Mouse (Mus musculus) T-helper 17 cell (primary cell): Measurements from ENCODE around the gene Sema3c.
"Not testable (repeated sequence)": the region's sequence is repeated elsewhere in the genome, so short reads cannot be mapped to it uniquely, and the experiment has no call there.

ENCODE experiments used
- in situ Hi-C, 2 experiments: fragments of 300-600 bp; cut with MboI, MseI; formaldehyde crosslinking; loops; 1 replicate in 1 of 2; 2 replicates in 1 of 2; pipeline ENCODE4 v1.15.1; 2025; ENCODE audit warnings: high pct_unique_total_duplicates in 2 of 2

The Sema3c gene

GRCm38 (mm10) chr5:17573694-17574380 is at the start of gene Sema3c:
TSS of gene Sema3c (plus strand) at chr5:17574281.
- in situ Hi-C loops = no loop called here

- in situ Hi-C loops = not testable (repeated sequence)
Measured at GRCm38 (mm10) chr5:17531165-17531564, 42.9 kb upstream of the Sema3c start.

- in situ Hi-C loops = no loop called here
Measured at GRCm38 (mm10) chr5:17543141-17543540, 30.9 kb upstream of the Sema3c start.

GRCm38 (mm10) chr5:17544904-17545449 is 29.1 kb upstream of the Sema3c start:
- in situ Hi-C loops = no loop called here

GRCm38 (mm10) chr5:17551693-17552092 is 22.4 kb upstream of the Sema3c start:
- in situ Hi-C loops = no loop called here

- in situ Hi-C loops = no loop called here
Measured at GRCm38 (mm10) chr5:17556073-17556473, 18.0 kb upstream of the Sema3c start.

GRCm38 (mm10) chr5:17556715-17557265 is 17.3 kb upstream of the Sema3c start:
- in situ Hi-C loops = no loop called here

GRCm38 (mm10) chr5:17571571-17571970 is 2.5 kb upstream of the Sema3c start:
- in situ Hi-C loops = no loop called here

- in situ Hi-C loops = no loop called here
Measured at GRCm38 (mm10) chr5:17574413-17575182, 517 bp downstream of the Sema3c start.

- in situ Hi-C loops = no loop called here
Measured at GRCm38 (mm10) chr5:17575183-17575495, 1.1 kb downstream of the Sema3c start.

- in situ Hi-C loops = no loop called here
Measured at GRCm38 (mm10) chr5:17576069-17576468, 2.0 kb downstream of the Sema3c start.

GRCm38 (mm10) chr5:17582047-17582515 is 8.0 kb downstream of the Sema3c start:
- in situ Hi-C loops = no loop called here

GRCm38 (mm10) chr5:17584299-17584945 is 10.3 kb downstream of the Sema3c start:
- in situ Hi-C loops = no loop called here

- in situ Hi-C loops = no loop called here
Measured at GRCm38 (mm10) chr5:17586518-17587210, 12.6 kb downstream of the Sema3c start.

- in situ Hi-C loops = no loop called here
Measured at GRCm38 (mm10) chr5:17591908-17592307, 17.8 kb downstream of the Sema3c start.

- in situ Hi-C loops = no loop called here
Measured at GRCm38 (mm10) chr5:17601700-17602099, 27.6 kb downstream of the Sema3c start.

- in situ Hi-C loops = no loop called here
Measured at GRCm38 (mm10) chr5:17620619-17621018, 46.5 kb downstream of the Sema3c start.

GRCm38 (mm10) chr5:17622564-17622963 is 48.5 kb downstream of the Sema3c start:
- in situ Hi-C loops = no loop called here

GRCm38 (mm10) chr5:17628606-17629005 is 54.5 kb downstream of the Sema3c start:
- in situ Hi-C loops = no loop called here

GRCm38 (mm10) chr5:17629599-17629998 is 55.5 kb downstream of the Sema3c start:
- in situ Hi-C loops = no loop called here

- in situ Hi-C loops = no loop called here
Measured at GRCm38 (mm10) chr5:17639519-17639918, 65.4 kb downstream of the Sema3c start.
